Mouse (Mus musculus) ovary, postnatal 36 days (tissue): ENCODE data around the gene 9030025P20Rik.
A peak's percentile ranks its signal among the peaks of the same experiment; 100 is the strongest.
"Not testable (repeated sequence)": the region's sequence is repeated elsewhere in the genome, so short reads cannot be mapped to it uniquely, and the experiment has no call there.

Source experiments
- DNase-seq: peaks from one replicate; pipeline ENCODE4 v3.0.0; 2022; ENCODE audit warnings: low spot score, mixed read lengths

Gene 9030025P20Rik

GRCm38 (mm10) chr17:14978362-14979038 is at the start of gene 9030025P20Rik, which contains the start of gene Gm3417:
Gene 9030025P20Rik (plus strand): TSS chr17:14978468.
Gene Gm3417 (minus strand): TSS chr17:14978790.
- DNase-seq = not testable (repeated sequence)

DNA sequence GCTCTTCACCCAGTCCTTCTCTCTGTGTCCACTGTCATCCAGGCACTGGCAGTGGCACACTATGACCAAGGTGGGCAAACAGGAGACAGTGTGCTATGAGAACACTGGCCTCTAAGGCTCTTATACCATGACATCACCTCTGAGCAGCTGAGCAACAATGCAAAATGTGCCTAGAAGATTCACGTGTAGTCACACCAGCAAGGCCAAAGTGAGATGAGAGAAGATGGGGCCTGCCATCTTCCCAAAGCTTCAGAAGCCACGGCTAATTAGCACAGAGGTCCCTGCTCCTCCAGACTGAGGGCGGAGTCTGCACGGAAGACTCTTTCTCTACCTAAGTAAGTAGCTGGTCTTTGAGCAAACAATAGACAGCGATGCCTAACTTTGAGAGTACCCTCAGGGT is 49.6 kb upstream of the 9030025P20Rik start:
- no peak for DNase-seq

- no peak for DNase-seq
Observed at GRCm38 (mm10) chr17:14930697-14931096, 47.6 kb upstream of the 9030025P20Rik start.

GRCm38 (mm10) chr17:14931469-14931868 is 46.8 kb upstream of the 9030025P20Rik start:
- DNase-seq = no peak

DNA sequence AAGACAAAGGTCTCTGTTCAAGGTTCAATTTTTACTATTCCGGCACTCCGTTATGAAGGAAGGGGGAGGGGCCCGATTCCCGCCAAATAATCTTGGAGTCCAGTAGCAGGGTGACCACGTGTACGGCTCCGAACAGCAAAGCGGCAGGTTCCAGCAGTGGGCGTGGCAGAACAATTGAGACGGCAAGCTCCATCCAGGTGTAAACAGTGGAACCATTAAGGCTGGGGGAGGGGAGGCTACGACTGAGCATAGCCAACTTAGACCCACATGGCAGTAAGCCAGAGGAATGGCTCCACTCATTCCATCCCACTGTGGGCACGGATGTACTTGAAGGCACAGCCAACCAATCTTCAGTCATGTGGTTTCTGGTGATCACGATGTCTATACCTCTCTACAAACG is 43.0 kb upstream of the 9030025P20Rik start:
- DNase-seq = not testable (repeated sequence)

DNA sequence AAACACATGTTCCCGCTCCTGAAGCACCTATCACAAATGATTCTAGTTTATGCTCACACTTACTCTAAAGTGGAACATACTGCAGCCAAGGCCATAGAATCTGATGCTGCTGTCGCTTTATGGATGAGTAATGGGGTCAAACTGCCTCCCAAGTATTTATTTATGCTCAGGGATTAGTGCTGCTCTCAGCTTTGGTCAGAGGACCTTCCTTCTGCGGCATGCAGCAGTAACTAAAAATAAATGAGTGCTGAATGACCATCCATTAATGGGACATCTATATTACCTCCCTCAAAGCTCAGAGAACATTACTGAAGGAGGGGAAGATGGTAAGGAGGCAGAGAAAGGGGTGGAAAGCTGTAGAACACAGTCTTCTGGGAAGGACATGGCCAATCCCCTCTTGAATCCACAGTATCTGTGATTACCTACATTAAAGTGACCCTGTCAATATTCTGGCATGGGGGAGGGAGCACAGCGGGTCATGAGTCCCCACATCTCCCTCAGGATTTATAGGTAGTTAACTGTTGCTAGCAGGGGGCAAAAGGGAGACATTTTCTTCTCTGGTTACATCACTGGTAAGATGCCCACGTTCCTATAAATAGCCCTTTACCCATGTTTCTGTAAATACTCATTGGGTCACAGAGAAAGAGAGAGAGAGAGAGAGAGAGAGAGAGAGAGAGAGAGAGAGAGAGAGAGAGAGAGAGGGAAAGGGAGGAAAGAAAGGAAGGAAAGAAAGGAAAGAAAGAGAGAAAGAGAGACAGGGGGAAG is 42.2 kb upstream of the 9030025P20Rik start:
- no peak for DNase-seq

- DNase-seq = not testable (repeated sequence)
Observed at GRCm38 (mm10) chr17:14942181-14942580, 36.1 kb upstream of the 9030025P20Rik start.

DNA sequence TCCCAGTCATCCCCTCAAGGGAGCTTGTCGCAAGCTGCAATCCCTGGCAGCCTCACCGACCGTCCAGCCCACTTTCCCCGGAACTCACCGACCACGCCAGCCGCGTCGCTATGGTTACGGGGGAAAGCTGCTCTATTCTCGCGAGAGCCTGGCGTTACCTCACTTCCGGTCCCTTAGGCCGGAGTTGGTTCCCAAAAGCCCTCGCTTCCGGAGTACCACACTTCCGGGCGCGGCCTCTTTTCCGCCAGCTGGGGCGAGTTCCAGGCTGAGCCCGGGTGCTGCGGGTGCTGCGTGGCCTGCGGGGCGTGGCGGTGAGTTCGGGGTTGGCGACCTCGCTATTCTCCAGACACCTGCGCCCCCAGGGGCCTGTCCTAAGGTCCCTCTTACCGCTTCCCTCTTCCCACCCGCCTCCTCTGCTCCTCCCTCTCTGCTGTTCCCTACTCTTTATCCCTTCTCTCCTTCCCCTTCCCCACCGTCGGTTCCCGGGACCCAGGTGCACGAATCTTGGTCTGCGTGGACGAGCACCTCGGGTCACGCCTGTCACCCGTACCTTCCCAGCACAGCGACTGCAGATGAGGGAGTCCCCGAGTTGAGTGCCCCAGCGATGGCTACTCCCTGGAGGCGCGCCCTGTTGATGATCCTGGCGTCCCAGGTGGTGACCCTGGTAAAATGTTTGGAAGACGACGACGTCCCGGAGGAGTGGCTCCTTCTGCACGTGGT is 35.1 kb upstream of the 9030025P20Rik start, which contains the start of the genes Wdr27 and 1600012H06Rik:
Gene Wdr27 (minus strand): TSS at position 150 of the 720 bp plus-strand sequence.
Gene 1600012H06Rik (plus strand): TSS at position 176 of the 720 bp plus-strand sequence.
- peak; percentile 98 for DNase-seq

- no peak for DNase-seq
Observed at GRCm38 (mm10) chr17:14943729-14944059, 34.6 kb upstream of the 9030025P20Rik start.

DNA sequence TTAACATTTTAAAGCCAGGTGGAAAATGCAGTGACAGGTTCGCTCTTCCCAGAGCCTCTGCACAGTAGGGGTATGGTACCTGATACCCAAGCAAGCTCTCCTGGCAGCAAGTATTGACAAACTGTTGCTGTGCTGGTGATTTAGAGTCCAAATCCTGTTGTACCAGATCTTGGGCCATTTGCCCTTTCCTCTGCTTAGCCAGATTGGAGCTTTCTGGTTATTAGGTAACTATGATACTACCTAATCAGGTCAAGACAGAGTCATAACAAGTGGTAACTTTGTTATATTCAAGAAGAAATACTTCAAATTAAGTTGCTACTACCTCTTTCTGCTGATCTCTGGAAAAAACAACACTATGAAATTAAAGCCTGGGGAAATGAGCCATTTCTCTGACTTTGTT is 33.7 kb upstream of the 9030025P20Rik start:
- DNase-seq = no peak

GRCm38 (mm10) chr17:14949161-14949827 is 29.0 kb upstream of the 9030025P20Rik start:
- DNase-seq = no peak

GRCm38 (mm10) chr17:14953452-14953851 is 24.8 kb upstream of the 9030025P20Rik start:
- DNase-seq = no peak

DNA sequence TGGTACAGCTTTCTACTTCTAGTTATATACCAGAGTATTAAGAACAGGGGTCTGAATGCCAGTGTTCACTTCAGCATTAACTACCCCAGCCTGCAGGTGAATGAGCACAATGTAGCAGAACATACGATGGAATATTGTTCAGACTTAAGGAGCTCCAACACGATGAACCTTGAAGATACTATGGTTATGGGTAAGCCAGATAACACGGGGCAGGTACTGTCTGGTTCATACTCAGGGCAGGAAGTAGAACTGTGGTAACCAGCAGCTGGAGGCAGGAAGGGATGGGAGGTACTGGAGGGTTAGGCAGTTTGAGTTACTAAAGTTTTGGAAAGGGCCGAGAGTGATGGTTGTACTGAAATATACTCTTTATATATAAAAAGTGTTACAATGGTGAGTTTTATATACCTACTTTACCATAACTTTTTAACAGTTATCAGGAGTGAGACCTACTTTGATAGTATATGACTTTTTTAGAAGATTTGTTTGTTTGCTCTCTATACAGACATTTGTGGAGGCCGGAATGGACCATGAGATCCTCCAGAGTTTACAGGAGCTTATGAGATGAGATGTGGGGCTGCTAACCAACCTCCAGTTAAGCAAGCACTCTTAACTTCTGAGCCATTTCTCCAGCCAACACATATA is 19.5 kb upstream of the 9030025P20Rik start:
- DNase-seq = no peak

DNA sequence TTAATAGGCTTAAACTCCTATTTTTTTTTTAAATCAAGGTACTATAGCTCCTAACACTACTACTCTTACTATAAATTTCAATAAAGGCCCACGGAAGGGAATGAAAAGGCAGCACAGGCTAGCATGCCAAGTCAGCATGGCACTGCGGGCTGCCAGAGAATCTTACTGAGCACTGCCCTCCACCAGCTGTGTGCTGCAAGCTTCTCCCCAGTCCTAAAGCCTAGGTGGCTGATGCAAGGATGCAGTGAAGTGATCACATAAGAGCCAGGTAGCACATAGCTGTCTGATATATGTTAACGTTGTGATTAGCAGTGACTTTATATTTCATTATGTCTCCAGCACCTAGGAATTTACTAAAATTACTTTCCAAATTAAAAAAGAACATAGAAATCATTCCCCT is 18.3 kb upstream of the 9030025P20Rik start:
- DNase-seq = no peak

DNA sequence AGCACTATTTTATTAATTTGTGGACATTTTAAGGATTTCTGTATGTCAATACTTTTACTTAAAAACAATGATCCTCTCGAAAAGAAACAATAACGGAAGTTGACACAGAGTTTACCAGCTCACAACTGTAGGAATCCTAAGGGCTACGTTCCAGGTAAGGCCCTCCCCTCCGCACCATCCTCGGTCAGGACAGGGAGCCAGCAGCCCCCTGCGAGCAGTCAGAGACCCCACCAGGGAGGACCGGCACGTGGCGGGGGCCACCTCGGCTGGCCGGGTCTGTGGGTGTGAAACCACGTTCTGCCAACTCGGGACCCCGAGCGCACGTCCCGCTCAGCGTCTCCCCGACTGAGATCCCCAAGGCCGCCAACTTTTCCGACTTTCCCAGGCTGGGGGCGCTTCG is 17.7 kb upstream of the 9030025P20Rik start:
- DNase-seq = peak; percentile 34

DNA sequence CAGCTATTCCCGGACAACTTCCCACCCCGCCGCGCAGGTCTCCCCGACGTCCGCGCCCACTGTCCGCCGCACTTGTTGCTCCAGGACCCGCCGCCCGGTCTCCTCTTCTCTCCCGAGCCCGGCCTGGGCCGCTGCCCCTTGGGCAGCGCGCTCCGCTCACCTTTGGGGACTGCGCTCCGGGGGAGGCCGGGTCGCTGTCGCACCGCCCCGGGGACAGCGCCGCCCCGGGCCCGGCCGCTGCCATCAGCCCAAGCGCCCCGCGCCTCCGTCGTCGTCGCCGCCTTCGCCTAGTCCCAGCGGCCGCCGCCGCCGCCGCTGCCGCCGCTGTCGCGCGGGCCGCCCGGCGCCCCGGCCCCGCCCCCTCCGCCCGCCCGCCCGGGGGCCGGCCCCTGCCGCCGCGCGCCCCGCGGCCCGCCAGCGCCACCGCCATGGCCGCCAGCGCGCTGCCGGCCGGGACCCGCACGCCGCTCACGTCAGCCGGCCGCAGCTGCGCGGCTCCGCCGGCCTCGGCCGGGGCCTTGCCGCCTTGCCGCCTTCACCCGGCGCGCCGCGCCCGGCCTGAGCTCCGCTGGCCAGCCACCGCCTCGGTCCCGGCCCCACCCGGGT is 17.2 kb upstream of the 9030025P20Rik start, which contains the start of gene Phf10:
Gene Phf10 (minus strand): TSS at position 323 of the 606 bp plus-strand sequence.
- peak; percentile 54 for DNase-seq

- not testable (repeated sequence) for DNase-seq
Observed at GRCm38 (mm10) chr17:14961557-14962154, 16.6 kb upstream of the 9030025P20Rik start.

GRCm38 (mm10) chr17:14968373-14968913 is 9.8 kb upstream of the 9030025P20Rik start:
- not testable (repeated sequence) for DNase-seq

GRCm38 (mm10) chr17:14977718-14978361 is 428 bp upstream of the 9030025P20Rik start:
- DNase-seq = not testable (repeated sequence)
